Comparison of ENCODE assay signal across 15 mouse cellular contexts in genomic region chr17:28709552-28710290, GRCm38 (mm10). TPM values are rescaled to one million over a fixed set of nuclear protein-coding genes. Genes with fewer than 3 reads are reported as not detected.
DNase-seq lines count a peak whose midpoint lies in the region; ATAC-seq and TF ChIP-seq lines count a peak whose summit lies in the region.
"Had no signal": no experiment of that assay in that cellular context is flagged by ENCODE, and none has a peak within 500 bp of the region (broad histone marks: within the 10 kb centered on the region; RNA-seq: fewer than 3 reads in every experiment).

No protein-coding gene starts in this region.

- H3K4me1 ChIP-seq in forebrain, embryonic 12.5 days: peaks cover 7% of the 10 kb centered on the region
- H3K4me1 ChIP-seq in forebrain, embryonic 15.5 days: 0 out of 2 replicates have a peak, but pooled peaks cover 3% of the 10 kb centered on the region
- H3K4me1 ChIP-seq in lung, postnatal 0 days (ENCODE audit: insufficient read depth, low read depth, low read length): peaks cover 12% of the 10 kb centered on the region; the same call in 1 of the 2 replicates
- peaks cover 76% of the 10 kb centered on the region for H3K4me1 ChIP-seq in liver, embryonic 13.5 days (replicated peaks)
- peaks cover 7% of the 10 kb centered on the region; the same call in 1 of the 2 replicates for H3K4me1 ChIP-seq in stomach, embryonic 15.5 days

- H3K4me3 ChIP-seq in forebrain, embryonic 12.5 days (replicated peaks): no peak overlapping the region
- no peak overlapping the region for H3K4me3 ChIP-seq in forebrain, embryonic 15.5 days
- H3K4me3 ChIP-seq in lung, postnatal 0 days (ENCODE audit: low read depth, low read length): no peak overlapping the region
- H3K4me3 ChIP-seq in liver, embryonic 13.5 days (replicated peaks): no peak overlapping the region
- no peak overlapping the region for H3K4me3 ChIP-seq in stomach, embryonic 15.5 days (replicated peaks)
- H3K4me3 ChIP-seq: erythroblast, embryonic 14.5 days; hindbrain, embryonic 15.5 days had no signal

- no peak overlapping the region for H3K4me2 ChIP-seq in forebrain, embryonic 12.5 days
- H3K4me2 ChIP-seq in forebrain, embryonic 15.5 days (replicated peaks): no peak overlapping the region
- no peak overlapping the region for H3K4me2 ChIP-seq in lung, postnatal 0 days (replicated peaks; ENCODE audit: low read depth, low read length)
- H3K4me2 ChIP-seq in liver, embryonic 13.5 days: no peak overlapping the region
- H3K4me2 ChIP-seq in stomach, embryonic 15.5 days: no peak overlapping the region
- H3K4me2 ChIP-seq: hindbrain, embryonic 15.5 days; lung, embryonic 14.5 days had no signal

- H3K27me3 ChIP-seq in forebrain, embryonic 12.5 days: no peaks in the 10 kb centered on the region
- no peaks in the 10 kb centered on the region for H3K27me3 ChIP-seq in forebrain, embryonic 15.5 days
- H3K27me3 ChIP-seq in lung, postnatal 0 days (replicated peaks; ENCODE audit: insufficient read depth, low read length): no peaks in the 10 kb centered on the region
- no peaks in the 10 kb centered on the region for H3K27me3 ChIP-seq in liver, embryonic 13.5 days
- H3K27me3 ChIP-seq in stomach, embryonic 15.5 days (replicated peaks): no peaks in the 10 kb centered on the region
- H3K27me3 ChIP-seq: hindbrain, embryonic 15.5 days; Patski had no signal

- TF ChIP-seq EP300 in lung, postnatal 0 days (IDR thresholded peaks at IDR 0.05): no peak

- 0 out of 2 replicates have a peak overlapping the region, but pooled peaks have one; percentile 59 for H3K27ac ChIP-seq in forebrain, embryonic 12.5 days
- H3K27ac ChIP-seq in forebrain, embryonic 15.5 days (replicated peaks): no peak overlapping the region
- peak overlapping the region; percentile 16; the same call in 1 of the 2 replicates for H3K27ac ChIP-seq in lung, postnatal 0 days (ENCODE audit: low read length)
- H3K27ac ChIP-seq in liver, embryonic 13.5 days: no peak overlapping the region
- H3K27ac ChIP-seq in stomach, embryonic 15.5 days: peak overlapping the region; percentile 12; the same call in 1 of the 2 replicates
- H3K27ac ChIP-seq: hindbrain, embryonic 15.5 days had no signal

- H3K9me3 ChIP-seq in forebrain, embryonic 12.5 days: no peaks in the 10 kb centered on the region
- no peaks in the 10 kb centered on the region for H3K9me3 ChIP-seq in forebrain, embryonic 15.5 days
- H3K9me3 ChIP-seq in lung, postnatal 0 days (ENCODE audit: low read length): no peaks in the 10 kb centered on the region
- no peaks in the 10 kb centered on the region for H3K9me3 ChIP-seq in liver, embryonic 13.5 days (replicated peaks)
- H3K9me3 ChIP-seq in stomach, embryonic 15.5 days: no peaks in the 10 kb centered on the region
- H3K9me3 ChIP-seq: hindbrain, embryonic 15.5 days had no signal

- H3K36me3 ChIP-seq in forebrain, embryonic 12.5 days (replicated peaks): peaks cover 12% of the 10 kb centered on the region
- H3K36me3 ChIP-seq in forebrain, embryonic 15.5 days: peaks cover 9% of the 10 kb centered on the region
- no peaks in the 10 kb centered on the region for H3K36me3 ChIP-seq in lung, postnatal 0 days (ENCODE audit: insufficient read depth, low read length)
- peaks cover 19% of the 10 kb centered on the region for H3K36me3 ChIP-seq in liver, embryonic 13.5 days
- H3K36me3 ChIP-seq in stomach, embryonic 15.5 days: peaks cover 12% of the 10 kb centered on the region; the same call in 1 of the 2 replicates

- TF ChIP-seq CTCF in lung, postnatal 0 days (IDR thresholded peaks at IDR 0.05): no peak

- peak; percentile 10 for DNase-seq in lung, postnatal 0 days (ENCODE audit: low spot score)
- DNase-seq in lung, postnatal 14 days: no peak
- DNase-seq in liver, embryonic 13.5 days: no peak
- no peak for DNase-seq in gastrocnemius, postnatal 14 days
- DNase-seq in ovary, postnatal 14 days (ENCODE audit: low spot score): no peak
- DNase-seq: adrenal gland, postnatal 25 days; cerebellum, postnatal 10 days; lung, embryonic 14.5 days; thymus, postnatal 4 days had no signal

- no peak overlapping the region for H3K9ac ChIP-seq in forebrain, embryonic 12.5 days
- no peak overlapping the region for H3K9ac ChIP-seq in forebrain, embryonic 15.5 days (replicated peaks)
- no peak overlapping the region for H3K9ac ChIP-seq in lung, postnatal 0 days (replicated peaks; ENCODE audit: low read depth)
- H3K9ac ChIP-seq in liver, embryonic 13.5 days: 0 out of 2 replicates have a peak overlapping the region, but pooled peaks have one; percentile 8
- no peak overlapping the region for H3K9ac ChIP-seq in stomach, embryonic 15.5 days
- H3K9ac ChIP-seq: hindbrain, embryonic 15.5 days; lung, embryonic 14.5 days had no signal

- intact Hi-C loops in gastrocnemius, postnatal 14 days (cut with DNase I; ENCODE audit: low total_unique reads): no loop called here

- ATAC-seq in forebrain, embryonic 12.5 days (ENCODE audit: low FRiP score): no peak
- no peak for ATAC-seq in forebrain, embryonic 15.5 days (replicated peaks)
- no peak for ATAC-seq in lung, postnatal 0 days
- ATAC-seq in liver, embryonic 13.5 days (ENCODE audit: low read depth): no peak
- ATAC-seq in stomach, embryonic 15.5 days (ENCODE audit: insufficient read depth, low FRiP score, low read depth): no peak
- ATAC-seq: Patski had no signal

- WGBS in forebrain, embryonic 12.5 days: 92% methylated on average over 8 of the region's 8 CpGs
- 91% methylated on average over 8 of the region's 8 CpGs for WGBS in forebrain, embryonic 15.5 days
- 87% methylated on average over 8 of the region's 8 CpGs for WGBS in lung, postnatal 0 days
- 58% methylated on average over 8 of the region's 8 CpGs for WGBS in liver, embryonic 13.5 days (ENCODE audit: insufficient replicate concordance)
- WGBS in stomach, embryonic 15.5 days: 57% methylated on average over 8 of the region's 8 CpGs

RNA-seq across cellular contexts. Expression of gene AC170998.1, which starts 16.2 kb away (rescaled TPM):
- polyA plus RNA-seq in forebrain, embryonic 12.5 days (2016; fragmentation: Nextera tagmentation; extraction: Ambion mirVana): 3.0 and 3.6 TPM in 2 replicates
- 2.3 and 2.6 TPM in 2 replicates for polyA plus RNA-seq in forebrain, embryonic 15.5 days (2015; fragmentation: Nextera tagmentation; extraction: Ambion mirVana)
- 2.0 and 2.4 TPM in 2 replicates for polyA plus RNA-seq in lung, postnatal 0 days (2015; fragmentation: Nextera tagmentation; extraction: Ambion mirVana)
- polyA plus RNA-seq in liver, embryonic 13.5 days (2015; fragmentation: Nextera tagmentation; extraction: Ambion mirVana): 0.75 and 1.2 TPM in 2 replicates
- polyA plus RNA-seq in stomach, embryonic 15.5 days (2015; fragmentation: Nextera tagmentation; extraction: Ambion mirVana): 3.4 TPM in 2 replicates
- total RNA-seq in gastrocnemius, postnatal 14 days (2021): under 1 TPM in 1 of 2 experiments, not detected in 1; 0.53 TPM
- polyA plus RNA-seq: erythroblast, embryonic 14.5 days had no signal

RNA-seq across cellular contexts. Expression of gene Mapk14, which starts 18.6 kb away (rescaled TPM):
- polyA plus RNA-seq in forebrain, embryonic 12.5 days (2016; fragmentation: Nextera tagmentation; extraction: Ambion mirVana): 38.0 and 39.8 TPM in 2 replicates
- 29.2 and 30.7 TPM in 2 replicates for polyA plus RNA-seq in forebrain, embryonic 15.5 days (2015; fragmentation: Nextera tagmentation; extraction: Ambion mirVana)
- 31.9 and 34.0 TPM in 2 replicates for polyA plus RNA-seq in lung, postnatal 0 days (2015; fragmentation: Nextera tagmentation; extraction: Ambion mirVana)
- polyA plus RNA-seq in liver, embryonic 13.5 days (2015; fragmentation: Nextera tagmentation; extraction: Ambion mirVana): 30.8 and 32.5 TPM in 2 replicates
- polyA plus RNA-seq in stomach, embryonic 15.5 days (2015; fragmentation: Nextera tagmentation; extraction: Ambion mirVana): 40.7 and 44.9 TPM in 2 replicates
- total RNA-seq in gastrocnemius, postnatal 14 days (2021): 10 to 100 TPM; 60.8 to 63.8 TPM

RNA-seq across cellular contexts. Expression of gene Slc26a8, which starts 19.7 kb away (rescaled TPM):
- polyA plus RNA-seq in forebrain, embryonic 12.5 days (2016; fragmentation: Nextera tagmentation; extraction: Ambion mirVana): 0.80 and 0.90 TPM in 2 replicates
- 1.4 and 1.7 TPM in 2 replicates for polyA plus RNA-seq in forebrain, embryonic 15.5 days (2015; fragmentation: Nextera tagmentation; extraction: Ambion mirVana)
- polyA plus RNA-seq in lung, postnatal 0 days (2015; fragmentation: Nextera tagmentation; extraction: Ambion mirVana): 0.60 and 0.68 TPM in 2 replicates
- polyA plus RNA-seq in liver, embryonic 13.5 days (2015; fragmentation: Nextera tagmentation; extraction: Ambion mirVana): 0.09 and 0.20 TPM in 2 replicates
- 0.48 and 0.49 TPM in 2 replicates for polyA plus RNA-seq in stomach, embryonic 15.5 days (2015; fragmentation: Nextera tagmentation; extraction: Ambion mirVana)
- total RNA-seq in gastrocnemius, postnatal 14 days (2021): under 1 TPM; 0.33 to 0.64 TPM

RNA-seq across cellular contexts. Expression of gene Mapk13, which starts 59.4 kb away (rescaled TPM):
- polyA plus RNA-seq in forebrain, embryonic 12.5 days (2016; fragmentation: Nextera tagmentation; extraction: Ambion mirVana): 2.5 and 5.3 TPM in 2 replicates
- polyA plus RNA-seq in forebrain, embryonic 15.5 days (2015; fragmentation: Nextera tagmentation; extraction: Ambion mirVana): 0.33 and 0.85 TPM in 2 replicates
- polyA plus RNA-seq in lung, postnatal 0 days (2015; fragmentation: Nextera tagmentation; extraction: Ambion mirVana): 46.7 and 46.9 TPM in 2 replicates
- polyA plus RNA-seq in liver, embryonic 13.5 days (2015; fragmentation: Nextera tagmentation; extraction: Ambion mirVana): 1.7 and 2.2 TPM in 2 replicates
- polyA plus RNA-seq in stomach, embryonic 15.5 days (2015; fragmentation: Nextera tagmentation; extraction: Ambion mirVana): 95.5 and 115 TPM in 2 replicates
- under 1 TPM; 0.24 to 0.39 TPM for total RNA-seq in gastrocnemius, postnatal 14 days (2021)
- polyA plus RNA-seq: erythroblast, embryonic 14.5 days had no signal

Comparison
In these comparisons a context has a peak if more than half of its experiments do, and no peak if none do; other contexts are left out.
1. H3K27ac ChIP-seq: peak in forebrain, embryonic 12.5 days (single experiment), lung, postnatal 0 days (single experiment) and stomach, embryonic 15.5 days (single experiment); none in forebrain, embryonic 15.5 days (single experiment) and liver, embryonic 13.5 days (single experiment).